Mouse (Mus musculus): ENCODE data around the gene Spats2. TPM values are rescaled to one million over a fixed set of nuclear protein-coding genes. Genes with fewer than 3 reads are reported as not detected.

The Spats2 gene
- polyA plus RNA-seq, 1 experiment from 2014 or later = 34.2 TPM

DNA sequence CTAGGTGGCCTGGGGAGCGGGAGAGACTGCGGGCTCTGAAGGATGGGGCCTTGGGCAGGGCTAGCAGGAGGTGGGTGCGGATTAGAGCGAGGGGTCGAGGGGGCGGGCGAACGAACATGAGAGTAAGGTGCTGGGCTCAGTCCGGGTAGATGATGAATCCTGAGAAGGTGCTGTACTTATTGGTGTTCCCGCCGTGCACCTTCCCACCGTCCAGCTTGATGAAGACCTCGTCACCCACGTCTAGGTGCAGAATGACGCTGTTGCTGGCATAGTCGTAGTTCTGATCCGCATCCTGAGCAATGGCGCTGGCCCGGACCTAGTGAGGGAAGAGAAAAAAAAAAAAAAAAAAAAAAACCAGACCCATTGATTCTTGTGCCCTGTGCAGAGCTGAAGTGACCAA, 41.1 kb upstream of the Spats2 start:
- no peak overlapping the region for H3K9ac ChIP-seq (replicated peaks; ENCODE audit: low read depth, low read length)
- peaks cover 21% of the 10 kb centered on the region for H3K36me3 ChIP-seq (ENCODE audit: control insufficient read depth, insufficient read depth, low read length)
- no peak overlapping the region for H3K27ac ChIP-seq (ENCODE audit: low read length)
- H3K4me2 ChIP-seq (replicated peaks; ENCODE audit: low read depth, low read length) = 0 out of 2 replicates have a peak overlapping the region, but pooled peaks have one; percentile 10
- no peak for ATAC-seq (ENCODE audit: insufficient number of reproducible peaks, insufficient read depth, low FRiP score, low read depth)
- no peaks in the 10 kb centered on the region for H3K9me3 ChIP-seq (ENCODE audit: control insufficient read depth, low read depth, low read length)
- WGBS = 11% methylated on average over 19 of the region's 19 CpGs
- H3K4me1 ChIP-seq (ENCODE audit: control insufficient read depth, insufficient read depth, low read length) = peaks cover 8% of the 10 kb centered on the region
- H3K27me3 ChIP-seq (ENCODE audit: control insufficient read depth, insufficient read depth, low read length) = peaks cover 44% of the 10 kb centered on the region
- no peak overlapping the region for H3K4me3 ChIP-seq (ENCODE audit: low read depth, low read length)

- ATAC-seq (ENCODE audit: insufficient number of reproducible peaks, insufficient read depth, low FRiP score, low read depth) = no peak
- Histone ChIP-seq H3K36me3 (ENCODE audit: control insufficient read depth, insufficient read depth, low read length) (peaks cover 18% of the 10 kb centered on the region), H3K27me3 (ENCODE audit: control insufficient read depth, insufficient read depth, low read length) (peaks cover 51% of the 10 kb centered on the region), H3K9ac (replicated peaks; ENCODE audit: low read depth, low read length) (no peak overlapping the region), H3K27ac (ENCODE audit: low read length) (no peak overlapping the region), H3K9me3 (ENCODE audit: control insufficient read depth, low read depth, low read length) (no peaks in the 10 kb centered on the region), H3K4me1 (ENCODE audit: control insufficient read depth, insufficient read depth, low read length) (peaks cover 8% of the 10 kb centered on the region), H3K4me3 (ENCODE audit: low read depth, low read length) (no peak overlapping the region), H3K4me2 (replicated peaks; ENCODE audit: low read depth, low read length) (no peak overlapping the region)
- 78% methylated on average over 4 of the region's 4 CpGs for WGBS
These were observed 39.7 kb upstream of the Spats2 start for GRCm38 (mm10) chr15:99085997-99086396.

- H3K36me3 ChIP-seq (ENCODE audit: control insufficient read depth, insufficient read depth, low read length) = peaks cover 6% of the 10 kb centered on the region
- H3K9me3 ChIP-seq (ENCODE audit: control insufficient read depth, low read depth, low read length) = no peaks in the 10 kb centered on the region
- peak within 1 kb of the TSS; percentile 32 for H3K4me2 ChIP-seq (replicated peaks; ENCODE audit: low read depth, low read length)
- no peak within 1 kb of the TSS for H3K27ac ChIP-seq (ENCODE audit: low read length)
- H3K4me3 ChIP-seq (ENCODE audit: low read depth, low read length) = peak within 1 kb of the TSS; percentile 17
- ATAC-seq (ENCODE audit: insufficient number of reproducible peaks, insufficient read depth, low FRiP score, low read depth) = no peak
- peaks cover 8% of the 10 kb centered on the region for H3K4me1 ChIP-seq (ENCODE audit: control insufficient read depth, insufficient read depth, low read length)
- H3K27me3 ChIP-seq (ENCODE audit: control insufficient read depth, insufficient read depth, low read length) = peaks cover 58% of the 10 kb centered on the region
- 8% methylated on average over 60 of the region's 60 CpGs for WGBS
- no peak within 1 kb of the TSS for H3K9ac ChIP-seq (replicated peaks; ENCODE audit: low read depth, low read length)
These were observed 38.3 kb upstream of the Spats2 start, which contains the start of gene C1ql4 for GRCm38 (mm10) chr15:99087253-99088075. C1ql4 (minus strand) TSS chr15:99087817.

GRCm38 (mm10) chr15:99088292-99088691, 37.4 kb upstream of the Spats2 start:
- Histone ChIP-seq H3K4me3 (ENCODE audit: low read depth, low read length) (peak overlapping the region; percentile 17), H3K4me2 (replicated peaks; ENCODE audit: low read depth, low read length) (peak overlapping the region; percentile 32), H3K36me3 (ENCODE audit: control insufficient read depth, insufficient read depth, low read length) (no peaks in the 10 kb centered on the region; the same call in 1 of the 2 replicates), H3K27me3 (ENCODE audit: control insufficient read depth, insufficient read depth, low read length) (peaks cover 66% of the 10 kb centered on the region), H3K4me1 (ENCODE audit: control insufficient read depth, insufficient read depth, low read length) (peaks cover 8% of the 10 kb centered on the region), H3K27ac (ENCODE audit: low read length) (no peak overlapping the region), H3K9ac (replicated peaks; ENCODE audit: low read depth, low read length) (no peak overlapping the region), H3K9me3 (ENCODE audit: control insufficient read depth, low read depth, low read length) (no peaks in the 10 kb centered on the region)
- under 1% methylated on average over 27 of the region's 27 CpGs for WGBS
- ATAC-seq (ENCODE audit: insufficient number of reproducible peaks, insufficient read depth, low FRiP score, low read depth) = peak; percentile 70

GRCm38 (mm10) chr15:99089069-99089468, 36.6 kb upstream of the Spats2 start:
- peaks cover 68% of the 10 kb centered on the region for H3K27me3 ChIP-seq (ENCODE audit: control insufficient read depth, insufficient read depth, low read length)
- WGBS = 11% methylated on average over 14 of the region's 14 CpGs
- no peaks in the 10 kb centered on the region for H3K9me3 ChIP-seq (ENCODE audit: control insufficient read depth, low read depth, low read length)
- no peak for ATAC-seq (ENCODE audit: insufficient number of reproducible peaks, insufficient read depth, low FRiP score, low read depth)
- H3K9ac ChIP-seq (replicated peaks; ENCODE audit: low read depth, low read length) = no peak overlapping the region
- H3K4me3 ChIP-seq (ENCODE audit: low read depth, low read length) = peak overlapping the region; percentile 17; the same call in 1 of the 2 replicates
- no peak overlapping the region for H3K27ac ChIP-seq (ENCODE audit: low read length)
- no peak overlapping the region for H3K4me2 ChIP-seq (replicated peaks; ENCODE audit: low read depth, low read length)
- H3K4me1 ChIP-seq (ENCODE audit: control insufficient read depth, insufficient read depth, low read length) = peaks cover 11% of the 10 kb centered on the region
- no peaks in the 10 kb centered on the region for H3K36me3 ChIP-seq (ENCODE audit: control insufficient read depth, insufficient read depth, low read length)

DNA sequence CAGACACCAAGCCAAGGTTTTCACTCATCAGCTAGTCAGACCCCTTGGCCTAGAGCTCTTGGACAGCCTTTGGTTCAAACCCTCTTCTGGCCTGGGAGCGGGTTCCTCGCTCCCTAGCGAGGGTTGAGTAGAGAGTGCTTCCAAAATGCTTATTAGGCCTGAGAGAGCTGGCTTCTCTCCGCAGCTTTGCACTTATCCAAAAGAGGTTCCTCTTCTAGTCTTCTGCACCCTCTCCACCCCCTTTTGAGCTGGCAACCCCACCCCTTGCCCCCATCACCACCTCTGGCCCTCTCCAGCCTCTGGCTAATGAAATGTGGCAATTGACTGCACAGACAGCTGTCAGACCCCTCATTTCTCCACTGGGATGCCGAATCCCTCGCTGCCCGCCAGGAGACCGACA, 32.8 kb upstream of the Spats2 start, which contains the start of gene Dnajc22:
TSS of gene Dnajc22 (plus strand) at position 301 of the 400 bp plus-strand sequence.
- 37% methylated on average over 8 of the region's 8 CpGs for WGBS
- H3K27ac ChIP-seq (ENCODE audit: low read length) = no peak within 1 kb of the TSS
- H3K9me3 ChIP-seq (ENCODE audit: control insufficient read depth, low read depth, low read length) = no peaks in the 10 kb centered on the region
- peaks cover 80% of the 10 kb centered on the region for H3K27me3 ChIP-seq (ENCODE audit: control insufficient read depth, insufficient read depth, low read length)
- peaks cover 24% of the 10 kb centered on the region for H3K4me1 ChIP-seq (ENCODE audit: control insufficient read depth, insufficient read depth, low read length)
- peak within 1 kb of the TSS; percentile 79 for H3K4me2 ChIP-seq (replicated peaks; ENCODE audit: low read depth, low read length)
- 0 out of 2 replicates have a peak within 1 kb of the TSS, but pooled peaks have one; percentile 22 for H3K9ac ChIP-seq (replicated peaks; ENCODE audit: low read depth, low read length)
- ATAC-seq (ENCODE audit: insufficient number of reproducible peaks, insufficient read depth, low FRiP score, low read depth) = no peak
- peak within 1 kb of the TSS; percentile 37 for H3K4me3 ChIP-seq (ENCODE audit: low read depth, low read length)
- H3K36me3 ChIP-seq (ENCODE audit: control insufficient read depth, insufficient read depth, low read length) = no peaks in the 10 kb centered on the region

GRCm38 (mm10) chr15:99093291-99094258, 32.1 kb upstream of the Spats2 start:
- Histone ChIP-seq H3K27ac (ENCODE audit: low read length) (no peak overlapping the region), H3K9me3 (ENCODE audit: control insufficient read depth, low read depth, low read length) (no peaks in the 10 kb centered on the region), H3K36me3 (ENCODE audit: control insufficient read depth, insufficient read depth, low read length) (no peaks in the 10 kb centered on the region), H3K4me2 (replicated peaks; ENCODE audit: low read depth, low read length) (peak overlapping the region; percentile 79), H3K27me3 (ENCODE audit: control insufficient read depth, insufficient read depth, low read length) (peaks cover 79% of the 10 kb centered on the region), H3K4me3 (ENCODE audit: low read depth, low read length) (peak overlapping the region; percentile 37), H3K4me1 (ENCODE audit: control insufficient read depth, insufficient read depth, low read length) (peaks cover 28% of the 10 kb centered on the region), H3K9ac (replicated peaks; ENCODE audit: low read depth, low read length) (0 out of 2 replicates have a peak overlapping the region, but pooled peaks have one; percentile 22)
- WGBS = 2% methylated on average over 54 of the region's 56 CpGs
- no peak for ATAC-seq (ENCODE audit: insufficient number of reproducible peaks, insufficient read depth, low FRiP score, low read depth)

All from stomach, embryonic 14.5 days (tissue).